Mouse (Mus musculus): ENCODE measurements around the gene Kcnq1. TPM values are rescaled to one million over a fixed set of nuclear protein-coding genes. Genes with fewer than 3 reads are reported as not detected.
A peak's percentile ranks its signal among the peaks of the same experiment; 100 is the strongest.

Kcnq1 gene
- total and polyA plus RNA-seq, 3 experiments: 0.63 to 0.96 TPM; not detected in 1

DNA sequence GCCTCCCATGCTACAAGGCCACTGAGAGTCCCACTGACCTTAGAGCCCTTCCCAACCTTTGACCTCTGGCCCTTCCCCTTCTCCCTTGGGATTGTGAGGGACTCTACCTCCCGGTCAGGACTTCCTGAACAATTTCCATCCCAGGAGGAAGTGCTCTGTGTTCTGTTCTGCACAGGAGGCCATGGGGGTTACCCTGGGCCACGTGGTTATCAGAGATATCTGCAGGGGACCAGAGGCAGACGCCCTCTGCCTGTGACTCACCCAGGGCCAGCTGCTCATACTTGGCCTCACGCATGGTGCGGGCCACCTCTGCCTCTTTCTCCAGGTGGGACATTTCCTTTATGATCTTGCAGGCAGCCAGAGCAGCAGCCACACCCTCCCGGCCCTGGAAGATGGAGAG, 24.1 kb upstream of the Kcnq1 start:
- H3K27me3 ChIP-seq (ENCODE audit: control insufficient read depth in 1 of 2, insufficient read depth in 2 of 2, low read length in 2 of 2): no peaks in the 10 kb centered on the region
- H3K9me3 ChIP-seq (replicated peaks; ENCODE audit: insufficient read depth, low read length): no peaks in the 10 kb centered on the region
- peaks cover 0 to 18% of the 10 kb centered on the region in 2 experiments; a peak in 2 of 4 replicates for H3K36me3 ChIP-seq (ENCODE audit: control insufficient read depth in 1 of 2, insufficient read depth in 2 of 2, low read length in 2 of 2)
- no peaks in the 10 kb centered on the region for H3K79me2 ChIP-seq (ENCODE audit: control insufficient read depth, insufficient read depth, low read length, poor library complexity)
- peaks cover 6 to 32% of the 10 kb centered on the region in 2 experiments; a peak in 3 of 4 replicates for H3K4me1 ChIP-seq (ENCODE audit: control insufficient read depth in 1 of 2, insufficient read depth in 2 of 2, low read length in 2 of 2)
- no peak overlapping the region for H3K4me3 ChIP-seq (ENCODE audit: control insufficient read depth in 1 of 2, insufficient read depth in 1 of 2, low read depth in 2 of 2, low read length in 2 of 2)
- no peak overlapping the region for H3K27ac ChIP-seq (ENCODE audit: control insufficient read depth, low read depth, low read length)
- H3K9ac ChIP-seq (ENCODE audit: control insufficient read depth, low read depth, low read length, poor library complexity, severe bottlenecking): no peak overlapping the region
- peak; percentile 71 for DNase-seq (ENCODE audit: low read depth, low spot score)
- 0 out of 2 replicates have a peak, but pooled peaks have one; percentile 17 for TF ChIP-seq ELF1 (IDR thresholded peaks at IDR 0.05; ENCODE audit: low read depth, low read length)
- no peak for TF ChIP-seq POLR2AphosphoS5 (IDR thresholded peaks at IDR 0.05; ENCODE audit: borderline replicate concordance, low read depth, low read length)
- peak; percentile 96 for TF ChIP-seq MAX (IDR thresholded peaks at IDR 0.05; ENCODE audit: low read length)
- no peak for TF ChIP-seq POLR2AphosphoS2 (IDR thresholded peaks at IDR 0.05; ENCODE audit: low read length)
- TF ChIP-seq ETS1 (IDR thresholded peaks at IDR 0.05; ENCODE audit: low read depth, low read length): peak; percentile 79
- TF ChIP-seq BHLHE40 (IDR thresholded peaks at IDR 0.05; ENCODE audit: borderline replicate concordance, low read depth, low read length): no peak
- no peak for TF ChIP-seq CHD1 (IDR thresholded peaks at IDR 0.05; ENCODE audit: low read depth, low read length)
- 0 out of 2 replicates have a peak, but pooled peaks have one; percentile 22 for TF ChIP-seq JUND (IDR thresholded peaks at IDR 0.05; ENCODE audit: low read depth, low read length)
- TF ChIP-seq MYC (IDR thresholded peaks at IDR 0.05; ENCODE audit: low read depth, low read length): peak; percentile 95
- TF ChIP-seq GATA1 (IDR thresholded peaks at IDR 0.05; ENCODE audit: low read depth, low read length): peak; percentile 57
- TF ChIP-seq RCOR1 (IDR thresholded peaks at IDR 0.05; ENCODE audit: low read depth, low read length): peak; percentile 46; the same call in 1 of the 2 replicates
- TF ChIP-seq HCFC1 (IDR thresholded peaks at IDR 0.05; ENCODE audit: low read depth, low read length): no peak
- TF ChIP-seq ZKSCAN1 (IDR thresholded peaks at IDR 0.05; ENCODE audit: low read depth, low read length): no peak
- no peak for TF ChIP-seq ZNF384 (IDR thresholded peaks at IDR 0.05; ENCODE audit: low read depth, low read length)
- no peak for TF ChIP-seq GABPA (IDR thresholded peaks at IDR 0.05; ENCODE audit: low read depth, low read length)
- TF ChIP-seq UBTF (IDR thresholded peaks at IDR 0.05; ENCODE audit: borderline replicate concordance, insufficient read depth, low read depth, low read length): no peak
- TF ChIP-seq RAD21 (IDR thresholded peaks at IDR 0.05; ENCODE audit: low read depth, low read length): no peak; the same call in 1 of the 2 replicates
- peak; percentile 52 for TF ChIP-seq SMC3 (IDR thresholded peaks at IDR 0.05; ENCODE audit: low read depth, low read length)
- no peak for TF ChIP-seq TBP (IDR thresholded peaks at IDR 0.05; ENCODE audit: low read depth, low read length)
- TF ChIP-seq NRF1 (IDR thresholded peaks at IDR 0.05; ENCODE audit: insufficient read depth, low read depth, low read length, poor library complexity, severe bottlenecking): no peak
- TF ChIP-seq CHD2 (IDR thresholded peaks at IDR 0.05; ENCODE audit: low read length): no peak
- 0 out of 2 replicates have a peak, but pooled peaks have one; percentile 36 for TF ChIP-seq MAZ (IDR thresholded peaks at IDR 0.05; ENCODE audit: low read depth, low read length)
- TF ChIP-seq E2F4 (IDR thresholded peaks at IDR 0.05; ENCODE audit: borderline replicate concordance, low read depth, low read length): no peak
- TF ChIP-seq TAL1 (IDR thresholded peaks at IDR 0.05; ENCODE audit: low read length): peak; percentile 69
- no peak for TF ChIP-seq ZMIZ1 (IDR thresholded peaks at IDR 0.05; ENCODE audit: low read depth, low read length)
- TF ChIP-seq NELFE (IDR thresholded peaks at IDR 0.05; ENCODE audit: low read depth, low read length): 0 out of 2 replicates have a peak, but pooled peaks have one; percentile 26
- TF ChIP-seq POLR2A (IDR thresholded peaks at IDR 0.05; ENCODE audit: control insufficient read depth in 1 of 2, insufficient read depth in 1 of 2, low read depth in 1 of 2, low read length in 2 of 2, poor library complexity in 1 of 2): no peak
- no peak for TF ChIP-seq USF2 (IDR thresholded peaks at IDR 0.05; ENCODE audit: borderline replicate concordance in 1 of 2, insufficient read depth in 1 of 2, low read depth in 1 of 2, low read length in 2 of 2)
- no peak for TF ChIP-seq ZC3H11A (IDR thresholded peaks at IDR 0.05; ENCODE audit: low read depth, low read length)
- peak; percentile 73 to 78 for TF ChIP-seq EP300 (IDR thresholded peaks at IDR 0.05; ENCODE audit: low read depth in 1 of 2, low read length in 2 of 2)
- TF ChIP-seq MAFK (IDR thresholded peaks at IDR 0.05; ENCODE audit: borderline replicate concordance, low read depth, low read length): no peak
- TF ChIP-seq MXI1 (IDR thresholded peaks at IDR 0.05; ENCODE audit: low read depth, low read length): peak; percentile 83
- TF ChIP-seq USF1 (IDR thresholded peaks at IDR 0.05; ENCODE audit: low read depth, low read length): peak; percentile 88
- TF ChIP-seq CTCF (IDR thresholded peaks at IDR 0.05 in 2 of 3, conservative IDR thresholded peaks at IDR 0.05 in 1 of 3; ENCODE audit: control insufficient read depth in 1 of 3, insufficient read depth in 1 of 3, low read depth in 2 of 3, low read length in 3 of 3, poor library complexity in 1 of 3, severe bottlenecking in 1 of 3): peak in 2 of 3 experiments; percentile 40 to 43; a peak in 4 of 6 replicates
- peak; percentile 73 for TF ChIP-seq TCF12 (IDR thresholded peaks at IDR 0.05; ENCODE audit: low read depth, low read length)
- peak; percentile 51; the same call in 1 of the 2 replicates for TF ChIP-seq SIN3A (IDR thresholded peaks at IDR 0.05; ENCODE audit: low read length)
- TF ChIP-seq KAT2A (conservative IDR thresholded peaks at IDR 0.05; ENCODE audit: low read depth, low read length): no peak

Data from MEL (cell line).